Mouse (Mus musculus): ENCODE measurements at regions not wholly inside any gene's neighbourhood (a gene's known extent, or its start where the extent isn't known, plus 50 kb on each side); places are given as distances from the start of the nearest gene placed in this dataset.
A peak's percentile ranks its signal among the peaks of the same experiment; 100 is the strongest.

DNA sequence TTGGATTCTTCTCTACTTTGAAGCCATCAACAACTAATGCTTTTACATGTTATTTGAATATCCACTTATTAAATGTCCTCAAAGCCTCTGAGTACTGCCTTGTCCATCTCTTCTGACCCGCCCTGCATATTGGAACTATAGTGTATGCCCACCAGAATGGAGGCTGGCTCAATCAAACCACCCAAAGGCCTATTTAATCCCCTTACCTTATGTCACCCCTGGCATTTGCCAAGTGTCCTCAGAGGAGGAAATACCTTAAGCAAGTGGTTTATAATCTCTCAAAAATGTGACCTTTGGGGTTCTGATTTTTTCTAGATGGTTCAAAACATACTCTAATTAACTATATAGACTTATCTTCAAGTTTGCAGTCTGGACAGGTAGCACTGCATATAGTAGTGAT is 542.3 kb downstream of the Etv1 start:
- no peak for TF ChIP-seq POLR2A (IDR thresholded peaks at IDR 0.05; ENCODE audit: borderline replicate concordance, insufficient read depth, low read length)
- no peak for TF ChIP-seq CTCF (IDR thresholded peaks at IDR 0.05; ENCODE audit: borderline replicate concordance, insufficient read depth, low read depth, low read length)
- WGBS = 67% methylated on average over 1 of the region's 1 CpGs
- DNase-seq = peak in 1 of 2 experiments; percentile 48
- Histone ChIP-seq H3K27me3 (ENCODE audit: control insufficient read depth, insufficient read depth, low read length) (no peaks in the 10 kb centered on the region), H3K4me1 (ENCODE audit: control insufficient read depth, insufficient read depth, low read length) (peaks cover 9% of the 10 kb centered on the region; the same call in 1 of the 2 replicates), H3K27ac (ENCODE audit: insufficient read depth, low read length) (no peak overlapping the region), H3K4me3 (replicated peaks; ENCODE audit: insufficient read depth, low read depth, low read length) (no peak overlapping the region)

- Histone ChIP-seq H3K4me1 (ENCODE audit: control insufficient read depth, insufficient read depth, low read length) (peaks cover 12% of the 10 kb centered on the region; the same call in 1 of the 2 replicates), H3K27me3 (ENCODE audit: control insufficient read depth, insufficient read depth, low read length) (no peaks in the 10 kb centered on the region), H3K4me3 (replicated peaks; ENCODE audit: insufficient read depth, low read depth, low read length) (no peak overlapping the region), H3K27ac (ENCODE audit: insufficient read depth, low read length) (no peak overlapping the region)
- WGBS = 12% methylated on average over 7 of the region's 7 CpGs
- DNase-seq = peak; percentile 95 to 99
- TF ChIP-seq CTCF (IDR thresholded peaks at IDR 0.05; ENCODE audit: borderline replicate concordance, insufficient read depth, low read depth, low read length) = no peak; the same call in 1 of the 2 replicates
Measured at GRCm38 (mm10) chr12:39326157-39326556, 547.0 kb downstream of the Etv1 start.

DNA sequence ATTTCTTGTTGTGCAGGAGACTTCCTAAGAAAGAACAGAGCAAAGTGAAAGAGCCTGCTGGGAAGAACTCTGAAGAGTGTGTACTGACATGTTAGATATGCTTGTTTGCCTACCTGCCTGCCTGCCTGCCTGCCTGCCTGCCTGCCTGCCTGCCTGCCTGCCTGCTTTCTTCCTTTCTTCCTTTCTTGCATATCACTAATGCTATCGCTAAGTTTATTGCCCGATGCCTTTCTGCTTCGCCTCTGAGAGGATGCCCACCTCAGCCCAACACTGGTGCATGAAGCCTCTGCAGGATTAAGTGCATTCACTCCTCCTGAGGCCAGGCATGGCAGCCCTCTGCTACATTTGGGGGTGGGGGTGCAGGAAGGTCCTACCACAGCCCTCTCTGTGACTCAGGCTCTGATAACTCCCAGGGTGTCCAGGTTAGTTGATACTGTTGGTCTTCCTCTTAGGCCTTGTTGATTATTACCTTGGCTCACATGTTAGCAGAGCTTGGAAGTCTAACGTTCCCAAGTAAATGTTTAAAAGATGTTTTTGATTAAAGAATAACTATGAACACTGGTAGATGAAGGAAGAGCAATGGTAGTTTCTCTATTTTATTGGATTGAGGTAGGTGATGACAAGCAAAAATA is 547.6 kb downstream of the Etv1 start:
- no peak overlapping the region for H3K4me3 ChIP-seq (replicated peaks; ENCODE audit: insufficient read depth, low read depth, low read length)
- WGBS = 68% methylated on average over 4 of the region's 4 CpGs
- H3K27ac ChIP-seq (ENCODE audit: insufficient read depth, low read length) = peak overlapping the region; percentile 100
- DNase-seq = peak in 1 of 2 experiments; percentile 63
- H3K4me1 ChIP-seq (ENCODE audit: control insufficient read depth, insufficient read depth, low read length) = peaks cover 12% of the 10 kb centered on the region; the same call in 1 of the 2 replicates
- no peaks in the 10 kb centered on the region for H3K27me3 ChIP-seq (ENCODE audit: control insufficient read depth, insufficient read depth, low read length)
- 0 out of 2 replicates have a peak, but pooled peaks have one; percentile 4 for TF ChIP-seq CTCF (IDR thresholded peaks at IDR 0.05; ENCODE audit: borderline replicate concordance, insufficient read depth, low read depth, low read length)
- no peak for TF ChIP-seq POLR2A (IDR thresholded peaks at IDR 0.05; ENCODE audit: borderline replicate concordance, insufficient read depth, low read length)

- DNase-seq = no peak
- H3K27ac ChIP-seq (ENCODE audit: insufficient read depth, low read length) = peak overlapping the region; percentile 66
- H3K4me1 ChIP-seq (ENCODE audit: control insufficient read depth, insufficient read depth, low read length) = peaks cover 12% of the 10 kb centered on the region; the same call in 1 of the 2 replicates
- no peak overlapping the region for H3K4me3 ChIP-seq (replicated peaks; ENCODE audit: insufficient read depth, low read depth, low read length)
- H3K27me3 ChIP-seq (ENCODE audit: control insufficient read depth, insufficient read depth, low read length) = no peaks in the 10 kb centered on the region
- TF ChIP-seq CTCF (IDR thresholded peaks at IDR 0.05; ENCODE audit: borderline replicate concordance, insufficient read depth, low read depth, low read length) = no peak
- no peak for TF ChIP-seq POLR2A (IDR thresholded peaks at IDR 0.05; ENCODE audit: borderline replicate concordance, insufficient read depth, low read length)
Measured at GRCm38 (mm10) chr12:39328377-39328776, 549.2 kb downstream of the Etv1 start.

- Histone ChIP-seq H3K27ac (ENCODE audit: insufficient read depth, low read length) (peak overlapping the region; percentile 100), H3K4me3 (replicated peaks; ENCODE audit: insufficient read depth, low read depth, low read length) (no peak overlapping the region), H3K4me1 (ENCODE audit: control insufficient read depth, insufficient read depth, low read length) (peaks cover 12% of the 10 kb centered on the region), H3K27me3 (ENCODE audit: control insufficient read depth, insufficient read depth, low read length) (no peaks in the 10 kb centered on the region)
- peak; percentile 63 to 88 for DNase-seq
- TF ChIP-seq POLR2A (IDR thresholded peaks at IDR 0.05; ENCODE audit: borderline replicate concordance, insufficient read depth, low read length) = no peak
- no peak for TF ChIP-seq CTCF (IDR thresholded peaks at IDR 0.05; ENCODE audit: borderline replicate concordance, insufficient read depth, low read depth, low read length)
- WGBS = 16% methylated on average over 5 of the region's 5 CpGs
Measured at GRCm38 (mm10) chr12:39339101-39339538, 559.9 kb downstream of the Etv1 start.

DNA sequence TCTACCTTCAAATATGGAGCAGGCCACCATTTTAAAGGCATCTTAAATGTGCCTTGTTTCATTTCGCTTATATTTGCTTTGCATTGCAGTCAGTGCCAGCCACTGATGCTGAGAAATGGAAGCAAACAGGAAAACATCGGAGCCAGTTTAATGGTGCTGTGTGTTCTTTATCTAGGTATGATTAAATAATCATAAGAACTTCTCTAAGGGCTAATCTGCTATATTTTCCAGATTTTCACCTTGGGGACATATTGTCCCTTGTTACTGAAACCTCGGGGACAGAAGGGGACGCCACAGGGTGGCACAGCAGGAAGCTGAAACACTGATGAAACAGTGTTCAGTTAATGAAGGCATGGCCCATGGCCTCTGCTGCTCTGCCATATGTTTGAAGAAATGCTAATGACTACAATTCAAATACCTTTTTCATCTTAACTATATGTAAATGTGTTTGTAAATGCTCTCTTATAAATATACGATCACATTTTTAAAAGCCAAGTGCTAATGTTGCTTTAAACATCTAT is 562.6 kb downstream of the Etv1 start:
- Histone ChIP-seq H3K27me3 (ENCODE audit: control insufficient read depth, insufficient read depth, low read length) (no peaks in the 10 kb centered on the region), H3K4me3 (replicated peaks; ENCODE audit: insufficient read depth, low read depth, low read length) (no peak overlapping the region), H3K4me1 (ENCODE audit: control insufficient read depth, insufficient read depth, low read length) (peaks cover 12% of the 10 kb centered on the region), H3K27ac (ENCODE audit: insufficient read depth, low read length) (peak overlapping the region; percentile 95; the same call in 1 of the 2 replicates)
- TF ChIP-seq CTCF (IDR thresholded peaks at IDR 0.05; ENCODE audit: borderline replicate concordance, insufficient read depth, low read depth, low read length) (no peak), POLR2A (IDR thresholded peaks at IDR 0.05; ENCODE audit: borderline replicate concordance, insufficient read depth, low read length) (no peak)
- peak; percentile 98 for DNase-seq
- WGBS = 14% methylated on average over 5 of the region's 5 CpGs

DNA sequence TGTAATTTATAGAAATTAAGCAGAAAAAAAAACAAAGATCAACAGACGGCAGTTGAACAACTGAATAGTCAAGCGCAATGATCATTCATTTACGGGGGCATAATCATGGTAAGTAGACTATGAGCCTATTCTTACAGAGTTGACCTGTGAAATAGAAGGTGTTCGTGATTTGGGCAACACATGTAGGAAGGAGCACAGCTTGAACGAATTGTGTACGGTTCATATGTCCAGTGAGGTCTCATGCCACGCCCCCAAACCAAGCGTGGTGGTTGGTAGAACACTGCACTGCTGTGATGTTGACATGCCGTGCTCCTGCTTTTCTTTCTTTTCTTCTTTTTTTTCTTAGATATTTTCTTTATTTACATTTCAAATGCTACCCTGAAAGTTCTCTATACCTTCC is 563.1 kb downstream of the Etv1 start:
- Histone ChIP-seq H3K27me3 (ENCODE audit: control insufficient read depth, insufficient read depth, low read length) (no peaks in the 10 kb centered on the region), H3K4me3 (replicated peaks; ENCODE audit: insufficient read depth, low read depth, low read length) (no peak overlapping the region), H3K27ac (ENCODE audit: insufficient read depth, low read length) (peak overlapping the region; percentile 88), H3K4me1 (ENCODE audit: control insufficient read depth, insufficient read depth, low read length) (peaks cover 12% of the 10 kb centered on the region)
- DNase-seq = peak; percentile 68 to 71
- 15% methylated on average over 9 of the region's 9 CpGs for WGBS
- no peak for TF ChIP-seq POLR2A (IDR thresholded peaks at IDR 0.05; ENCODE audit: borderline replicate concordance, insufficient read depth, low read length)
- TF ChIP-seq CTCF (IDR thresholded peaks at IDR 0.05; ENCODE audit: borderline replicate concordance, insufficient read depth, low read depth, low read length) = no peak
